Mouse (Mus musculus): Measurements from ENCODE around the gene Ccn1. TPM values are rescaled to one million over a fixed set of nuclear protein-coding genes. Genes with fewer than 3 reads are reported as not detected.

The Ccn1 gene
- polyA plus RNA-seq, 1 experiment: 2.8 TPM

- no peaks in the 10 kb centered on the region for H3K27me3 ChIP-seq (ENCODE audit: control insufficient read depth, insufficient read depth, low read length)
- 83% methylated on average over 3 of the region's 3 CpGs for WGBS
- DNase-seq: no peak
- H3K4me1 ChIP-seq (ENCODE audit: control insufficient read depth, insufficient read depth, low read length): no peaks in the 10 kb centered on the region
- TF ChIP-seq POLR2A (IDR thresholded peaks at IDR 0.05; ENCODE audit: borderline replicate concordance, insufficient read depth, low read length) (no peak), CTCF (IDR thresholded peaks at IDR 0.05; ENCODE audit: borderline replicate concordance, insufficient read depth, low read depth, low read length) (peak; percentile 32)
- no peak overlapping the region for H3K4me3 ChIP-seq (replicated peaks; ENCODE audit: insufficient read depth, low read depth, low read length)
- H3K27ac ChIP-seq (ENCODE audit: insufficient read depth, low read length): no peak overlapping the region
These were observed 22.0 kb downstream of the Ccn1 start for GRCm38 (mm10) chr3:145627830-145628229.

- H3K4me1 ChIP-seq (ENCODE audit: control insufficient read depth, insufficient read depth, low read length): no peaks in the 10 kb centered on the region
- 93% methylated on average over 1 of the region's 1 CpGs for whole genome bisulfite sequencing
- no peak for DNase-seq
- H3K4me3 ChIP-seq (replicated peaks; ENCODE audit: insufficient read depth, low read depth, low read length): no peak overlapping the region
- TF ChIP-seq CTCF (IDR thresholded peaks at IDR 0.05; ENCODE audit: borderline replicate concordance, insufficient read depth, low read depth, low read length): no peak
- no peak overlapping the region for H3K27ac ChIP-seq (ENCODE audit: insufficient read depth, low read length)
- no peaks in the 10 kb centered on the region for H3K27me3 ChIP-seq (ENCODE audit: control insufficient read depth, insufficient read depth, low read length)
These were observed 23.7 kb downstream of the Ccn1 start for GRCm38 (mm10) chr3:145626063-145626462.

- no peak for DNase-seq
- H3K4me1 ChIP-seq (ENCODE audit: control insufficient read depth, insufficient read depth, low read length): no peaks in the 10 kb centered on the region
- H3K27ac ChIP-seq (ENCODE audit: insufficient read depth, low read length): no peak overlapping the region
- TF ChIP-seq POLR2A (IDR thresholded peaks at IDR 0.05; ENCODE audit: borderline replicate concordance, insufficient read depth, low read length) (no peak), CTCF (IDR thresholded peaks at IDR 0.05; ENCODE audit: borderline replicate concordance, insufficient read depth, low read depth, low read length) (no peak)
- WGBS: 66% methylated on average over 9 of the region's 9 CpGs
- no peaks in the 10 kb centered on the region for H3K27me3 ChIP-seq (ENCODE audit: control insufficient read depth, insufficient read depth, low read length)
- H3K4me3 ChIP-seq (replicated peaks; ENCODE audit: insufficient read depth, low read depth, low read length): no peak overlapping the region
These were observed 24.2 kb downstream of the Ccn1 start for GRCm38 (mm10) chr3:145625546-145625945.

- no peak for TF ChIP-seq CTCF (IDR thresholded peaks at IDR 0.05; ENCODE audit: borderline replicate concordance, insufficient read depth, low read depth, low read length)
- no peak for TF ChIP-seq POLR2A (IDR thresholded peaks at IDR 0.05; ENCODE audit: borderline replicate concordance, insufficient read depth, low read length)
- no peaks in the 10 kb centered on the region for H3K4me1 ChIP-seq (ENCODE audit: control insufficient read depth, insufficient read depth, low read length)
- DNase-seq: no peak
- WGBS: 66% methylated on average over 4 of the region's 4 CpGs
- H3K27ac ChIP-seq (ENCODE audit: insufficient read depth, low read length): no peak overlapping the region
- no peak overlapping the region for H3K4me3 ChIP-seq (replicated peaks; ENCODE audit: insufficient read depth, low read depth, low read length)
- H3K27me3 ChIP-seq (ENCODE audit: control insufficient read depth, insufficient read depth, low read length): no peaks in the 10 kb centered on the region
These were observed 25.0 kb downstream of the Ccn1 start for GRCm38 (mm10) chr3:145624786-145625185.

GRCm38 (mm10) chr3:145623047-145623446 lies 26.7 kb downstream of the Ccn1 start:
- TF ChIP-seq POLR2A (IDR thresholded peaks at IDR 0.05; ENCODE audit: borderline replicate concordance, insufficient read depth, low read length) (no peak), CTCF (IDR thresholded peaks at IDR 0.05; ENCODE audit: borderline replicate concordance, insufficient read depth, low read depth, low read length) (no peak)
- Histone ChIP-seq H3K27me3 (ENCODE audit: control insufficient read depth, insufficient read depth, low read length) (no peaks in the 10 kb centered on the region), H3K27ac (ENCODE audit: insufficient read depth, low read length) (no peak overlapping the region), H3K4me1 (ENCODE audit: control insufficient read depth, insufficient read depth, low read length) (no peaks in the 10 kb centered on the region), H3K4me3 (replicated peaks; ENCODE audit: insufficient read depth, low read depth, low read length) (no peak overlapping the region)
- WGBS: 66% methylated on average over 12 of the region's 12 CpGs
- DNase-seq: no peak

- TF ChIP-seq POLR2A (IDR thresholded peaks at IDR 0.05; ENCODE audit: borderline replicate concordance, insufficient read depth, low read length): no peak
- TF ChIP-seq CTCF (IDR thresholded peaks at IDR 0.05; ENCODE audit: borderline replicate concordance, insufficient read depth, low read depth, low read length): no peak
- WGBS: 87% methylated on average over 4 of the region's 4 CpGs
These were observed 28.6 kb downstream of the Ccn1 start for GRCm38 (mm10) chr3:145621209-145621608.

GRCm38 (mm10) chr3:145619621-145620365 lies 30.0 kb downstream of the Ccn1 start:
- no peak for TF ChIP-seq CTCF (IDR thresholded peaks at IDR 0.05; ENCODE audit: borderline replicate concordance, insufficient read depth, low read depth, low read length)
- no peak for TF ChIP-seq POLR2A (IDR thresholded peaks at IDR 0.05; ENCODE audit: borderline replicate concordance, insufficient read depth, low read length)
- no peak for DNase-seq
- H3K27ac ChIP-seq (ENCODE audit: insufficient read depth, low read length): no peak overlapping the region
- WGBS: 90% methylated on average over 17 of the region's 17 CpGs
- H3K27me3 ChIP-seq (ENCODE audit: control insufficient read depth, insufficient read depth, low read length): no peaks in the 10 kb centered on the region
- no peaks in the 10 kb centered on the region for H3K4me1 ChIP-seq (ENCODE audit: control insufficient read depth, insufficient read depth, low read length)
- H3K4me3 ChIP-seq (replicated peaks; ENCODE audit: insufficient read depth, low read depth, low read length): no peak overlapping the region

More at GRCm38 (mm10) chr3:145621209-145621608, 28.6 kb downstream of the Ccn1 start:
- Histone ChIP-seq H3K27me3 (ENCODE audit: control insufficient read depth, insufficient read depth, low read length) (no peaks in the 10 kb centered on the region), H3K27ac (ENCODE audit: insufficient read depth, low read length) (no peak overlapping the region), H3K4me3 (replicated peaks; ENCODE audit: insufficient read depth, low read depth, low read length) (no peak overlapping the region), H3K4me1 (ENCODE audit: control insufficient read depth, insufficient read depth, low read length) (no peaks in the 10 kb centered on the region)
- no peak for DNase-seq

GRCm38 (mm10) chr3:145618299-145618698 lies 31.5 kb downstream of the Ccn1 start:
- H3K27ac ChIP-seq (ENCODE audit: insufficient read depth, low read length): no peak overlapping the region
- no peaks in the 10 kb centered on the region; the same call in 1 of the 2 replicates for H3K4me1 ChIP-seq (ENCODE audit: control insufficient read depth, insufficient read depth, low read length)
- 61% methylated on average over 9 of the region's 9 CpGs for WGBS
- H3K4me3 ChIP-seq (replicated peaks; ENCODE audit: insufficient read depth, low read depth, low read length): no peak overlapping the region
- no peak for TF ChIP-seq POLR2A (IDR thresholded peaks at IDR 0.05; ENCODE audit: borderline replicate concordance, insufficient read depth, low read length)
- TF ChIP-seq CTCF (IDR thresholded peaks at IDR 0.05; ENCODE audit: borderline replicate concordance, insufficient read depth, low read depth, low read length): no peak
- H3K27me3 ChIP-seq (ENCODE audit: control insufficient read depth, insufficient read depth, low read length): no peaks in the 10 kb centered on the region
- DNase-seq: no peak

All from cerebellum, adult 2 months (tissue).